Mouse (Mus musculus): ENCODE results near the gene Nat14.

DNA sequence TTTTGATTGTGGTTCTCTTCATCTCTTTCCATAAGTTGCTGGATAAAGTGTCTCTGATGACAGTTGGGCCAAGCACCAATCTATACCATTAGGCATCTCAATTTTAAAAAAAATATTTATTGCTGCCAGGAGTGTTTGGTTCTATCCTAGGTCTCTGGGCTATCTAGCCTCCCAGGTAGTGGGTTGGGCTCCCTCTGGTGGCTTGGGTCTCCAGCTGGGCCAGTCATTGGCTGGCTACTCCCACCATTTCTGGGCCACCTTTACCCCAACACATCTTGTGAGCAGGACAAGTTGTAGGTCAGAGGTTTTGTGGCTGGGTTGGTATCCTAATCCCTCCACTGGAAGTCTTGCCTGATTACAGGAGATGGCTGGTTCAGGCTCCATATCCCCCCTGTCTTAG, 43.6 kb upstream of the Nat14 start:
- TF ChIP-seq POLR2A (IDR thresholded peaks at IDR 0.05; ENCODE audit: borderline replicate concordance, control insufficient read depth, low read depth, low read length) (no peak), CTCF (IDR thresholded peaks at IDR 0.05; ENCODE audit: control insufficient read depth, insufficient read depth, low read length) (peak; percentile 53)

Data from bone marrow, adult 2 months (tissue).